Mouse (Mus musculus): Measurements from ENCODE around the gene Olfr1294. TPM values are rescaled to one million over a fixed set of nuclear protein-coding genes. Genes with fewer than 3 reads are reported as not detected.

Olfr1294 gene
- not detected for total RNA-seq (2021)
- long read RNA-seq, experiment 1 = 0 reads
- long read RNA-seq, experiment 2 = 0 reads

GRCm38 (mm10) chr2:111540191-111540590, at the start of gene Olfr1294:
Gene Olfr1294, minus strand, starts transcription at chr2:111540291.
- no peak for DNase-seq (ENCODE audit: low spot score in 2 of 2)

- DNase-seq (ENCODE audit: low spot score in 2 of 2) = no peak
Measured at GRCm38 (mm10) chr2:111569581-111569980, 29.5 kb upstream of the Olfr1294 start, which contains the start of gene Olfr1295. Gene Olfr1295, minus strand, starts transcription at chr2:111569681.

GRCm38 (mm10) chr2:111524903-111525302, 15.2 kb downstream of the Olfr1294 start, which contains the start of gene Olfr1293-ps:
Gene Olfr1293-ps, plus strand, starts transcription at chr2:111525203.
- DNase-seq (ENCODE audit: low spot score in 2 of 2) = no peak

GRCm38 (mm10) chr2:111517451-111517850, 22.6 kb downstream of the Olfr1294 start:
- no peak for DNase-seq (ENCODE audit: low spot score in 2 of 2)

- no peak for DNase-seq (ENCODE audit: low spot score in 2 of 2)
Measured at GRCm38 (mm10) chr2:111496880-111497279, 43.2 kb downstream of the Olfr1294 start, which contains the start of gene Olfr1291-ps1. Gene Olfr1291-ps1, plus strand, starts transcription at chr2:111497180.

- no peak for DNase-seq (ENCODE audit: low spot score in 2 of 2)
Measured at GRCm38 (mm10) chr2:111493729-111494128, 46.4 kb downstream of the Olfr1294 start, which contains the start of gene Olfr1290. Gene Olfr1290, minus strand, starts transcription at chr2:111493829.

Other genes with a start within 250 kb of the Olfr1294 start
- gene Olfr1279, start 239.7 kb downstream of the Olfr1294 start, total RNA-seq (2021) = not detected
- gene Olfr1280, start 226.3 kb downstream of the Olfr1294 start, total RNA-seq (2021) = not detected
- not detected for gene Olfr1281, start 213.8 kb downstream of the Olfr1294 start, total RNA-seq (2021)
- gene Olfr1282, start 204.2 kb downstream of the Olfr1294 start, total RNA-seq (2021) = not detected
- not detected for gene Olfr1283, start 173.5 kb downstream of the Olfr1294 start, total RNA-seq (2021)
- gene Olfr1284, start 164.8 kb downstream of the Olfr1294 start, total RNA-seq (2021) = not detected
- gene Olfr1286, start 117.2 kb downstream of the Olfr1294 start, total RNA-seq (2021) = not detected
- gene Olfr1287, start 91.1 kb downstream of the Olfr1294 start, total RNA-seq (2021) = not detected
- not detected for gene Olfr1288, start 66.2 kb downstream of the Olfr1294 start, total RNA-seq (2021)
- gene Olfr1289, start 59.5 kb downstream of the Olfr1294 start, total RNA-seq (2021) = not detected
- not detected for gene Olfr1290, start 46.5 kb downstream of the Olfr1294 start, total RNA-seq (2021)
- not detected for gene Olfr1291-ps1, start 43.1 kb downstream of the Olfr1294 start, total RNA-seq (2021)
- not detected for gene Olfr1293-ps, start 15.1 kb downstream of the Olfr1294 start, total RNA-seq (2021)
- not detected for gene Olfr1295, start 29.4 kb upstream of the Olfr1294 start, total RNA-seq (2021)
- not detected for gene Olfr1297, start 86.2 kb upstream of the Olfr1294 start, total RNA-seq (2021)
- gene Olfr1298, start 108.9 kb upstream of the Olfr1294 start, total RNA-seq (2021) = not detected
- not detected for gene Olfr1299, start 121.1 kb upstream of the Olfr1294 start, total RNA-seq (2021)
- not detected for gene Olfr1301, start 210.7 kb upstream of the Olfr1294 start, total RNA-seq (2021)
- not detected for gene Olfr1302, start 237.1 kb upstream of the Olfr1294 start, total RNA-seq (2021)

Measured in gastrocnemius, postnatal 4 days (tissue).